Mouse (Mus musculus): Measurements from ENCODE around the gene Sgf29.

The Sgf29 gene

DNA sequence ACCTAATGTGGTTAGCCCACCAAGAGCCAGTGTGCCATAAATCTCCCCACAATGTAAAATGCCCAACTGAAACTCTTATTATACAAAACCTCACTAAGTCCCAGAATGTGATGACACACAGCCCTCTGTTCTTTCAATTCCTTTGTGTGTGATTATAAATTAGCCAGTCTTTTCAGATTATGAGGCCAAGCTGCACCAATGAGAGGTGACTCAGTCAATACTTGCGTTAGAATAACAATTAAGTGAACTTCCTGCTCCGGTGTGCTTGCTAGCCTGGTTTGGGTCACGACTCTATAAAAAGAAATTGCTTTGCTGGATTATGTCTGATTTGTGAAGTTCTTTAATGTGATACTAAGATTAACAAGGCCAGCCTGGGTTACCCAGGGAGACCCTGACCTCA, 19.2 kb upstream of the Sgf29 start:
- TF ChIP-seq GATA4 (IDR thresholded peaks at IDR 0.05; ENCODE audit: insufficient replicate concordance, low read length): no peak

GRCm38 (mm10) chr7:126630824-126631518, 18.1 kb upstream of the Sgf29 start, which contains the start of gene Nupr1:
Nupr1 (minus strand) TSS chr7:126630861.
- TF ChIP-seq GATA4 (IDR thresholded peaks at IDR 0.05; ENCODE audit: insufficient replicate concordance, low read length): no peak

DNA sequence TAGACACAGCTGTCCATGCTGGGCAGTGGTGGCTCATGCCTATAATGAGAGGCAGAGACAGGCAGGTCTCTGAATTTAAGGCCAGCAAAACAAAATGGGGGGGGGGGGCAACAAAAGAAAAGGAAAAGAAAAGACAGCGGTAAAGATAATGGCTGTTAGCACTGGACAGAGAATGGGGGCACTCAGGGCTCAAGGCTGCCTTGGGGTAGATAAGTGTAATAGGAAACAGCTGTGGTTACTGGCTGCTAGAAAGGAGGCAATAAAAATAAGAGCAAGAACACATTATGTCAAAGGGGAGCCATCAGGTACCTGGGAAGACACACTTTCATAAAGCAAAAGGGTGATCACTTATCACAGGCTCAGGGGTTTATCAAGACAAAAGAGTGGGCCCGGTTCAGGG, 16.6 kb upstream of the Sgf29 start:
- TF ChIP-seq GATA4 (IDR thresholded peaks at IDR 0.05; ENCODE audit: insufficient replicate concordance, low read length): no peak

- no peak for TF ChIP-seq GATA4 (IDR thresholded peaks at IDR 0.05; ENCODE audit: insufficient replicate concordance, low read length)
Observed at GRCm38 (mm10) chr7:126635375-126635774, 13.7 kb upstream of the Sgf29 start.

DNA sequence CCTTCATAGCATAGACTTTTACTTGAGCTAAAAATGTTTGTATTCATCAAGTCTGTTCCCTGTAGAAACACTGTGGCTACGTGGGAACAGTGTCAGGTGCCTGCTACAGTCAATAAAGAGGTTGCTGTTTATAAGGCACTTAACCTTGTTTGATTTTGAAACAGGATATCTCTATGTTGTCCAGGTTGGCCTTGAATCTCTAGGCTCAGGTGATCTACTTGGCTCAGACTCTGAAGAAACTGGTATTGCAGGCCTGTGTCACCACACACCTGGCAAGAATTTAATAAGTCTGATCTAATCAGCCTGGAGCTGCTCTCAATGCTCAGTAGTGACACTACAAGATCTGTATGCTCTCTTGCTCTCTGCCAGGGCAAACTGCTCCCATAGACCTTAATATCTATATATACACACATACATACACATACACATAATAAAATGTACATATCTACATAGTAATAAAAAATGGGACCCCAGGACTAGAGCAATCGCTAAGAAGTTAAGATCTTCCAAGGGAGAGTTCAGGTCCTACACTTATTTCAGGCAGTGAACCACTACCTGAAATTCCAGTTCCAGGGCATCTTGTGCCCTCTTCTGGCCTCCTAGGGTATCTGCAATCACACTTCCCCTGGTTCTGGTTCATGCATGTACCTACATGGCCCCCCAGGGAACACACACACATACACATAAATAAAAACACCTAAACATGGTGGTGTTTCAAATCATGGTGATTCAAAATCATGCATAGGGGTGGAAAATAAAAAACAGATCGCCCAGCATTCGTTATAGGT, 12.2 kb upstream of the Sgf29 start:
- no peak for TF ChIP-seq GATA4 (IDR thresholded peaks at IDR 0.05; ENCODE audit: insufficient replicate concordance, low read length)

GRCm38 (mm10) chr7:126642545-126643243, 6.4 kb upstream of the Sgf29 start:
- TF ChIP-seq GATA4 (IDR thresholded peaks at IDR 0.05; ENCODE audit: insufficient replicate concordance, low read length): no peak

- TF ChIP-seq GATA4 (IDR thresholded peaks at IDR 0.05; ENCODE audit: insufficient replicate concordance, low read length): no peak
Observed at GRCm38 (mm10) chr7:126644345-126644744, 4.8 kb upstream of the Sgf29 start.

- no peak for TF ChIP-seq GATA4 (IDR thresholded peaks at IDR 0.05; ENCODE audit: insufficient replicate concordance, low read length)
Observed at GRCm38 (mm10) chr7:126644914-126645313, 4.2 kb upstream of the Sgf29 start.

DNA sequence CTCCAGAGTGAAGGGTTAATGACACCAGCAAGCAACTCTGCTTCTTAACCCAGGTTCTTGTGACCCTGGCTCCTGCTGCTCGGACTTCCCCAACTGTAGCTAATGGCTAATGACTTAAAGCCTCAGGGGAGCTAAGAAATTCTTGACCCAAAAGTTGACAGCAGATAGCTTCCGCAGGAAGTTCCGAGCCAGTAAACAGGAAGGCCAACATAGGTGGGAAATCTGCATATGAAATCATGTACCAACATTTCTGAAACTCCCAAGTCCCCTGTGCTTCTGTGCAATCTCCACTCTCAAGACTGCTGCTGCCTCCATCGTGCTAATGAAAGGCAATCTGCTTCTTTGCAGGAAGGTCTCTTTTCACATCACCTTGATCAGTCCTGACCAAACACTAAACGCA, 3.4 kb upstream of the Sgf29 start:
- TF ChIP-seq GATA4 (IDR thresholded peaks at IDR 0.05; ENCODE audit: insufficient replicate concordance, low read length): no peak

- TF ChIP-seq GATA4 (IDR thresholded peaks at IDR 0.05; ENCODE audit: insufficient replicate concordance, low read length): no peak
Observed at GRCm38 (mm10) chr7:126648486-126648885, 623 bp upstream of the Sgf29 start.

GRCm38 (mm10) chr7:126650852-126651251, 1.7 kb downstream of the Sgf29 start:
- TF ChIP-seq GATA4 (IDR thresholded peaks at IDR 0.05; ENCODE audit: insufficient replicate concordance, low read length): no peak

DNA sequence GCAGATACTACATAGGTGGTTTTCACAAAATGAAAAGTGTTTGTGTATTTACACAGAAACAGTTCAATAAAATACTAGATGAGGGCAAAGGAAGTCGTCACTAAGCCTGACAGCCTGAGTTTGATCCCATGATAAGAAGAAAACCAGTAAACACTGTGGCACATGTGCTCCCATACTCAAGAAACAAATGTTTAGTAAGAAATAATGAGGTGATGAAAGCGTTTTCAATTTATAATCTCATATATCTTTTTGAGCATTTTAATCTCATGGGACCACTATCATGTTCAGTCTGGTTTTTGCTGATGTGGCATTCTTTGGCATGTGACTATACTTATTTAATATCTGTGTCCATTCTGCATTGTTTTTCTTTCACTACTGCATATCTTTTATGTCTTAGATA, 4.9 kb downstream of the Sgf29 start:
- no peak for TF ChIP-seq GATA4 (IDR thresholded peaks at IDR 0.05; ENCODE audit: insufficient replicate concordance, low read length)

DNA sequence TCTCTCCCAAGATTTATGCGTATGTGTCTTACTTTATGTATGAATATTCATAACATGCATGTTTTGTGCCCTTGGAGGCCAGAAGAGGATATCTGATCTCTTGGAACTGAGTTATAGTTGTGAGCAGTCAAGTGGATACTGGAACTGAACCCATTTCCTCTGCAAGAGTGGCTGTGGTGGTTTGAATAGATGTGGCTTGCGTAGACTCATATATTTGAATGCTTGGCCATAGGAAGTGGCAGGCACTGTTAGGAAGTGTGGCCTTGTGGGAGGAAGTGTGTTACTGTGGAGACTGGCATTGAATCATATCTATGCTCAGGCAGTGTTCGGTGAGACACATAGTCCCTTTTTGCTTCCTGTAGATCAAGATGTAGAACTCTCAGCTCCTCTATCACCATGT, 6.6 kb downstream of the Sgf29 start:
- TF ChIP-seq GATA4 (IDR thresholded peaks at IDR 0.05; ENCODE audit: insufficient replicate concordance, low read length): no peak

DNA sequence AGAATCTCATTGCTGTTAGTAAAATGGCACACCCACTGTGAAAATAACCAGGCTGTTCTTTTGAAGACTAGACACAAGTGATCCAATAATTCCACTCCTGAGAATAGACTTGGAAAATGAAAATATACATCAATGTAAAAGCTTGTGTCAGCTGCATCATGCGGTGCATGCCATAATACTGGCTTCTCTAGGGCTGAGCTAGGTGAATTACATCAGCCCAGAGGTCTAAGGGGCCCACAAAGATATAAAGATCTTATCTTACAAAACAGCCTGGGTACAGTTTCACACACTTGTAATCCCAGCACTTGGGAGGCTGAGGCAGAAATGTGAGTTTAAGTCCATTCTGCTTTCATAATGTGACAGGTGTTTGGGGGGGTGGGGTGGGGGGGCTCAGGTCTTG, 8.4 kb downstream of the Sgf29 start:
- TF ChIP-seq GATA4 (IDR thresholded peaks at IDR 0.05; ENCODE audit: insufficient replicate concordance, low read length): no peak

GRCm38 (mm10) chr7:126659771-126660170, 10.7 kb downstream of the Sgf29 start:
- no peak for TF ChIP-seq GATA4 (IDR thresholded peaks at IDR 0.05; ENCODE audit: insufficient replicate concordance, low read length)

DNA sequence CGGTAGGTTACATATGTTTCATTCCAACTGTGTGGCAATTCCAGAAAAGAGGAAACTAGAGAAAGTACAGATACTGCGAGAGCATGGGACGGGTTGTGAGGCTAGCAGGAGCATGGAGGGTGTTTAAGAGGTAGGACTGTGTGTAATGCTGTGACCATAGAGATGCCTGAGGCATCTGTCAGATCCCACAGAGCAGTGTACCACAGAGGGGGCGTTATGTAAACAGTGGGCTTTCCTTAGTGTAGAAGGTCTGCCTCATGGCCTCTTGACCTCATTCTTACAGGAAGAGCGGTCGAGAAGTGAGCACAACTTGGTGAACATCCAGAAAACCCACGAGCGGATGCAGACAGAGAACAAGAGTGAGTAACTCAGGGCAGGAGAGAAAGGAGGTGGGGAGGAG, 14.5 kb downstream of the Sgf29 start:
- no peak for TF ChIP-seq GATA4 (IDR thresholded peaks at IDR 0.05; ENCODE audit: insufficient replicate concordance, low read length)
